Mouse (Mus musculus) G1E (cell line): ENCODE measurements at regions not wholly inside any gene's neighbourhood (a gene's known extent, or its start where the extent isn't known, plus 50 kb on each side); places are given as distances from the start of the nearest gene placed in this dataset.

ENCODE experiments used
- ATAC-seq: 2 replicates; pipeline ENCODE4 v1.8.0; 2016; ENCODE audit warnings: mild to moderate bottlenecking; ENCODE audit not compliant: insufficient number of reproducible peaks, poor library complexity, low FRiP score, severe bottlenecking; ENCODE audit errors: extremely low read depth
- DNase-seq: peaks from one replicate; pipeline ENCODE4 v3.0.0; 2012; ENCODE audit warnings: low spot score
- H3K27me3 ChIP-seq: 2 replicates; pipeline ENCODE4 v1.6.1; 2012; ENCODE audit warnings: mild to moderate bottlenecking, low read length, inconsistent platforms; ENCODE audit not compliant: insufficient read depth
- H3K36me3 ChIP-seq: replicated peaks from 2 replicates; pipeline ENCODE3; 2012; ENCODE audit warnings: mild to moderate bottlenecking, inconsistent platforms
- H3K4me1 ChIP-seq: 2 replicates; pipeline ENCODE4 v1.6.1; 2012; ENCODE audit warnings: low read depth, low read length, inconsistent platforms, mixed read lengths; ENCODE audit not compliant: insufficient read depth
- H3K4me3 ChIP-seq: 2 replicates; pipeline ENCODE4 v1.5.1; 2012; ENCODE audit warnings: low read depth, mild to moderate bottlenecking, inconsistent platforms, low read length, moderate library complexity, mixed read lengths
- H3K9me3 ChIP-seq: replicated peaks from 2 replicates; pipeline ENCODE4 v1.6.1; 2012; ENCODE audit warnings: inconsistent platforms
- CTCF ChIP-seq: IDR thresholded peaks from 2 replicates; pipeline ENCODE4 v1.5.1; 2012; ENCODE audit warnings: low read depth, low read length, inconsistent platforms, mixed read lengths
- GATA1 ChIP-seq: IDR thresholded peaks from 2 replicates; pipeline ENCODE4 v1.6.1; 2012; ENCODE audit warnings: borderline replicate concordance, low read length, inconsistent platforms, mixed read lengths
- GATA2 ChIP-seq: IDR thresholded peaks from 2 replicates; pipeline ENCODE4 v1.6.1; 2012; ENCODE audit warnings: low read depth, low read length, inconsistent platforms, borderline replicate concordance
- POLR2AphosphoS5 ChIP-seq: IDR thresholded peaks from 2 replicates; pipeline ENCODE4 v1.6.1; 2012; ENCODE audit warnings: low read depth, low read length, inconsistent platforms; ENCODE audit not compliant: insufficient replicate concordance
- TAL1 ChIP-seq: conservative IDR thresholded peaks from 2 replicates; pipeline ENCODE4 v1.6.1; 2012; ENCODE audit warnings: low read depth, low read length, inconsistent platforms, mixed read lengths

DNA sequence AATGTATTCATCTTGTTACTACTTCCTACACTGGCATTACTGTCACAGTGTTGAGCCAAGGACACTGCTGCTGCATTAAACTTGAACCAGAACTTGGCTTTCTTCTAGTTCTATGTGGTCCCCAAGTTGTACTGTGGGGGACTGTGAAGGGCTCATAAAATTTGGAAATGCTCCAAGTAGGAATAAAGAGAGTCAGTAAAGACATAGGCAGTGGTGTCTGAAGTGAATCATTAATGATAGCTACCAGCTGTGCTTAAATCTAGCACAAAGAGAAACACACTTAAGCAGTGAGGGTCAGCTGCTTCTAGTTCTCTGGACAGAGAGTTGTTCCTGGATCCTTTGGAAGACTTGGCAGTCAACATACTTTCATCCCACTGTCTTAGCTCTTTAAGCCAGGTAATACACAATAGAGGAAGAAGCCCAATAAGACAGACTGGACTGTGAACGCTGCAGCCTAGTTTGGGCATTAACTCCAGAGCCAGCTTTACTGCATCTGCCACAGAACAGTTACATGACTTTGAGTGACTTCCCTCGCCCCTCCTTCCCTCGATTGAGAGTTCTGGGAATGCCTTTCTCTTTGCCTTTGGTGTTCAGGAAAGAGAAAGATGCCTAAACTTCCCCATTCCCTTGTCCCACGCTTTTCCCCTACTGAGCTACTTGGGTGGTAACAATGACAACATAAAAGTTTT, 1325.2 kb upstream of the Lrrc6 start:
- Histone ChIP-seq H3K4me3 (no peak overlapping the region), H3K27me3 (no peaks in the 10 kb centered on the region), H3K36me3 (no peaks in the 10 kb centered on the region), H3K4me1 (no peaks in the 10 kb centered on the region), H3K9me3 (no peaks in the 10 kb centered on the region)
- TF ChIP-seq TAL1: no peak
- TF ChIP-seq GATA1: no peak
- ATAC-seq (no peak), DNase-seq (no peak)

DNA sequence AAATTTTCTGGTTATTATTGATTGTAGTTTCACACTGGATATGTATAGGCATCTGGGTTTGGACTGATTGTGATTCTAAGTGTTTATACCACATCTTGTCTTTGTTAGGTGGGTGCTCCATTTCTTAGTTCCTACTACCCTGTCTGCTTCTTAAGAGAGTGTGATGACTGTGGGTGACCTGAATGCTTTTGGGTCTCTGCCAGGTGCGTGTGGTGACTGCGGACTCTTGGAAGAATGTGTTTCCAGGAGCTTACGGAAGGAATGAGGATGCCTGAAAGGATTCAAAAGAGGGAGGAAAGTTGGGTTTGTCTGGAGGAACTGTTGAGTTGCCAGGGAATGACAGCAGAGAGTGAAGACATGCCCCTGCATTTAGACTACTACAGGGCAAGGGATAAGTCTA, 1322.5 kb upstream of the Lrrc6 start:
- Histone ChIP-seq H3K4me3 (no peak overlapping the region), H3K9me3 (no peaks in the 10 kb centered on the region), H3K27me3 (no peaks in the 10 kb centered on the region), H3K36me3 (no peaks in the 10 kb centered on the region), H3K4me1 (no peaks in the 10 kb centered on the region)
- TF ChIP-seq POLR2AphosphoS5 (no peak), GATA1 (no peak), TAL1 (no peak), GATA2 (no peak), CTCF (no peak)
- DNase-seq: no peak
- ATAC-seq: no peak

DNA sequence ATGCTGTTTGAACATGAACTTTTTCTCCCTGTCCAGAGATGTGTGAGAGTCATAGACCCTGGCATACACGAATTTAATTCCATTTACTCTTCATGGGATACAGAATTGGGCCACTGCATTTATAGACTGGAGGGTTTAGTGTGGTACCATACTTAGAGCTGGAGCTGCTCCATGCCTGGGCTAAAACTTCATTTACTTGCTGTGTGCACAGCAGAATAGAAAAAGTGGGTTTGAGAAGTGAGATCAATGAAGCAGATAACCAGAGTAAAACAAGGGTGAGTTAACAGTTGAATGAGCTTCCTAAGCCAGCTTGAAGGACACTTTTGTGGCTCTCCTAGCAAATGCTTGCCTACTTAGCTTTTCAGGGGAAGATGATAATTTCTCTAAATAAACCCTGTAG, 1299.2 kb upstream of the Lrrc6 start:
- DNase-seq: no peak
- no peaks in the 10 kb centered on the region for H3K27me3 ChIP-seq
- no peak for ATAC-seq
- no peaks in the 10 kb centered on the region for H3K36me3 ChIP-seq
- no peak for TF ChIP-seq GATA2
- TF ChIP-seq TAL1: no peak
- TF ChIP-seq POLR2AphosphoS5: no peak
- H3K9me3 ChIP-seq: no peaks in the 10 kb centered on the region
- H3K4me1 ChIP-seq: no peaks in the 10 kb centered on the region
- no peak overlapping the region for H3K4me3 ChIP-seq

DNA sequence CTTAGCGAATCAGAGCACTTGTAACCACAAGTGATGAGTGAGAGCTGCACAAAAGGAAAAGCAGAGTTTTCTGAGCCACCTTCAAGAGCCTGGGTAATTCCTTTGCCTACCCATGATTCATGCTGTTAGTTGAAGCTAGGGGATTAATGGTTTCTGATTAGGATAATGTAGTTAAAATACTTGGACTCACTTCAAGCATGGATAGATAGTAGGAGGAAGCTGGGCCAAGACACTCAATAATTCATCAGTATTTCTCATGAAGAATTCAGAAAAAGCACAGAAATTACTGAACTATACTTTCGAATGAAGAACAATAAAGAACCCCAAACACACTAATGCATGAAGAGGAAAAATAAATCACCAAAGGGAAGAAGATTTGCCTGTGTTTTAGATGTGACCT, 1294.9 kb upstream of the Lrrc6 start:
- Histone ChIP-seq H3K27me3 (no peaks in the 10 kb centered on the region), H3K4me1 (no peaks in the 10 kb centered on the region), H3K36me3 (no peaks in the 10 kb centered on the region), H3K9me3 (no peaks in the 10 kb centered on the region), H3K4me3 (no peak overlapping the region)
- no peak for ATAC-seq
- no peak for TF ChIP-seq GATA2
- TF ChIP-seq GATA1: no peak
- TF ChIP-seq TAL1: no peak
- TF ChIP-seq CTCF: no peak
- DNase-seq: no peak

DNA sequence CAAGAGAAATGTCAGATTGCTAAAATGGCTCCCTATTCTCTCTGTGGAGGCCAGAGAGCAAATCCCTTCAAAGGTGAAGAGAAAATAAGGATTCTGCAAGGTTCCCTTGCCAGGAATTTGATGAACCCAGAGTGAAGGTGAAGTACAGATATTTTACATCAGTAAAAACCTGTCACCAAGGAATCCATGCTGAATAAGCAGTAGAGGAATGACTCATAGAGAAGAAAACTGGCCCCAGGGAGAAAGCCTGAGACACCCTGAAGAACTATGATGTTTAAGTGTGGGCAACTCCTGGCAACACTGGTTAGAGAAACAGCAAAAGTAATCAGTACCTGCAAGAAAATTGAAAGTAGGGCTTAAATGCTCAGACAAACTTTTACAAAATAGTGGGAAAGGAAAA, 1292.1 kb upstream of the Lrrc6 start:
- Histone ChIP-seq H3K36me3 (no peaks in the 10 kb centered on the region), H3K4me3 (no peak overlapping the region), H3K27me3 (no peaks in the 10 kb centered on the region), H3K4me1 (no peaks in the 10 kb centered on the region), H3K9me3 (no peaks in the 10 kb centered on the region)
- no peak for ATAC-seq
- no peak for DNase-seq
- TF ChIP-seq POLR2AphosphoS5: no peak
- TF ChIP-seq TAL1: no peak
- TF ChIP-seq GATA2: no peak
- no peak for TF ChIP-seq GATA1
- no peak for TF ChIP-seq CTCF

DNA sequence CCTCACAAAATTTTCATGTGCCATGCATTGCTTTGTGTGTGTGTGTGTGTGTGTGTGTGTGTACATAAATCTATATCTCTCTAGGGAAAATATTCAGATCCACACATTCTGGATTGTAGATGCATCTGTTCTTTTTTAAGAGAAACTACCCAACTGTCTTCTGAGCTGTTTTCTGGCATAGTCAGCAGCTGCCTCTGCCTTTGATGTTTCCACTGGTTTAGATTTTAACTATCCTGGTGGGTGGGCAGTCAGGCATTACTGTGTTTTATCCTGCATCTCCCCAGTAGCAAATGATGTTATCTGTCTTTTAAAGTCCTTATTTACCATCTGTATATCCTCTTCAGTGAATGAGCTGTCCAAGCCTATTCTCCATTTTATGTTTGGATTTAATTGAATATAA, 1287.9 kb upstream of the Lrrc6 start:
- no peaks in the 10 kb centered on the region for H3K4me1 ChIP-seq
- TF ChIP-seq GATA2 (no peak), GATA1 (no peak), TAL1 (no peak), CTCF (no peak), POLR2AphosphoS5 (no peak)

DNA sequence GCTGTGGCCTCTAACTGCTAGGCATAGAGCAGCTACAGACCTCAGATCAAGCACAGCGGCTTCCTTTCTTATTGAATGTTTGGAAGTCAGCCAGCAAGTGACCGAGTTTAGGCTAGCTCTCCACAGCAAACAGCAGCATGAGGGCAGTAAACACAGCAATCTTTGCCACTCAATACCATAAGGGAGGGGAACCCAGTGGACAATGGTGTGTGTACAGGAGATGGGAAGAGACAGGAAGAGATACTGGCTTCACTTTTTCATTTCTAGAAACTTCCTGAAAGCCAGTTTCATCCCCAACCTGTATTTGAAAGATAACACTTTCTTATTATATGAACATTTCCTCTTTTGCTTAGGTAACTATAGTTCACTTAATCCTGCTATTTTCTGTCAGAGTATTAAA, 1284.9 kb upstream of the Lrrc6 start:
- no peak for ATAC-seq
- no peak overlapping the region for H3K4me3 ChIP-seq
- H3K9me3 ChIP-seq: no peaks in the 10 kb centered on the region
- no peaks in the 10 kb centered on the region for H3K36me3 ChIP-seq
- peaks cover 3% of the 10 kb centered on the region; the same call in 1 of the 2 replicates for H3K27me3 ChIP-seq
- TF ChIP-seq GATA2 (no peak), POLR2AphosphoS5 (no peak), TAL1 (no peak)
- H3K4me1 ChIP-seq: no peaks in the 10 kb centered on the region
- no peak for DNase-seq

More for the DNA sequence above, 1287.9 kb upstream of the Lrrc6 start:
- no peak for DNase-seq
- ATAC-seq: no peak
- Histone ChIP-seq H3K27me3 (peaks cover 3% of the 10 kb centered on the region; the same call in 1 of the 2 replicates), H3K9me3 (no peaks in the 10 kb centered on the region), H3K4me3 (no peak overlapping the region), H3K36me3 (no peaks in the 10 kb centered on the region)
